Mouse (Mus musculus): ENCODE data around the gene Hsd17b13.
"Not testable (repeated sequence)": the region's sequence is repeated elsewhere in the genome, so short reads cannot be mapped to it uniquely, and the experiment has no call there.

Hsd17b13 gene

DNA sequence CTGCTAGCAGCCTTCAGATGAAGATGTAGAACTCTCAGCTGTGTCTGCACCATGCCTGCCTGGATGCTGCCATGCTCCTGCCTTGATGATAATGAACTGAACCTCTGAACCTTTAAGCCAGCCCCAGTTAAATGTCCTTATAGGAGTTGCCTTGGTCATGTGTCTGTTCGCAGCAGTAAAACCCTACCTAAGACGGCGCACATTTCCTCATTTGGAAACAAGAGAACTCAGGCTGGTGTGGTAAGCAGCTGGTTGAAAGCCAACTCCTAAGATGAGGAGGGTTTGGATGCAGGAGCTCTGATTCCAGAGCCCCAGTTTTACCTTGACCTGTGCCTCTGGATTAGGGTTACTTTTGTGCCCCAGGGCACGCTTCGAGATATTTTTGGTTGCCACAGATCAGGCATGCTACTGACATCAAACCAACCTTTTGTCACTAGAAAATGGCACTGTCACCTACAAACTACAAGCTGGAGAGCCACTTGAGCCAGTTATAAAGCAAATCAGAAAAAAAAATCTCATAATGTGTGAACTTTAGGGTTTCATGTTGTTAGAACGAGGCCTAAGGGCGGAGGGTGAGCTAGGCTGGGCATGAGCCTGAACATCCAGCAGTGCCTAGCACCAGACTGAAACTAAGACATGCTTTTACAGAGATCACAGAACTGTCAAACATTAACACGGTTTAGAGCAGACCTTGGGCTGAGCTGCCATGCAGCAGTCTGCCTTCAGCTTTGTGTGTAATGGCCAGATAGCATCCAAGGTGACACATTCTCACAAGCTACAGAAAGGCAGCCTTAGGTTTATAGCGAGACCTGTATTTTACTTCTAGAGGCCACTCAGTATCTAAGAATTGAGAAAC is 3.7 kb upstream of the Hsd17b13 start:
- no peak for DNase-seq (ENCODE audit: low spot score in 2 of 2)

GRCm38 (mm10) chr5:103977907-103978570 is 829 bp upstream of the Hsd17b13 start:
- DNase-seq (ENCODE audit: low spot score in 2 of 2): no peak

DNA sequence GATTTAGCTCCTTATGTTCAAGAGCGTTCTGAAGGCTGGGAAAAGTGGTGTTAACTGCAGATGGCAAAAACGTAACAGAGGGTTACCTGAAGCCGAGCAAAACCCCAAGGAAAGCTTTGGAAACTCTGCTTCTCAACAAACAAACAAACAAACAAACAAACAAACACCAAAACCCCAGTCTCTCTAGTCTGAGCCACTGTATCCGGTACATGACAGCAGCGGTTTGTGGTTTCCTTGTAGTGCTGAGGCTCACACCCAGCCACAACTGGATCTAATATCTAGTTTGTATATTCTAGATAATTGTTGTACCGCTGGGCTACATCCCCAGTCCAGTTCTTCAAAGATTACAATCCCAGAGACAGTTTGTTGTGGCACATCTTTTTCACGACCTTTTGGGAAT is 1.5 kb downstream of the Hsd17b13 start:
- DNase-seq (ENCODE audit: low spot score in 2 of 2): no peak

GRCm38 (mm10) chr5:103972801-103973200 is 4.4 kb downstream of the Hsd17b13 start:
- no peak for DNase-seq (ENCODE audit: low spot score in 2 of 2)

GRCm38 (mm10) chr5:103972379-103972778 is 4.8 kb downstream of the Hsd17b13 start:
- no peak for DNase-seq (ENCODE audit: low spot score in 2 of 2)

- no peak for DNase-seq (ENCODE audit: low spot score in 2 of 2)
Observed at GRCm38 (mm10) chr5:103971051-103971450, 6.2 kb downstream of the Hsd17b13 start.

- DNase-seq (ENCODE audit: low spot score in 2 of 2): no peak
Observed at GRCm38 (mm10) chr5:103962935-103963429, 14.2 kb downstream of the Hsd17b13 start.

DNA sequence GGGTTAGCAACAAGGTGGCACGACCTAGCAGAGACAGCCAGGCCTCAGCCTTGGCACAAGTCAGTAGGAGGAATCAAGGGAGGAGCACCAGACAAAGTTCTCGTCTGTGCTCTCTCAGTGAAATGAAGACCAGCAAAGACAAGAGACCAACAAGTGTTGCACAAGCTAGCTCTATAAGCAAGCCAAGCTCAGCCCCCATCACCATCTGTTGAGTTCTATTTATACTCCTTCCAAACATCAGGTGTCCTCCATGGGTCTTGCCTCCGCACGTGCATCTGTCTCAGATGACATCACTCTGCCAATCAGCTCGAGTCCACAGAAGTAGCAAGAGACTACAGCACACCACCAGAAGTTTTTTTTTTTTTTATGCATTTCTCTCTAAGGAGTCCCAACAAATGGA is 22.6 kb downstream of the Hsd17b13 start:
- no peak for DNase-seq (ENCODE audit: low spot score in 2 of 2)

- DNase-seq (ENCODE audit: low spot score in 2 of 2): no peak
Observed at GRCm38 (mm10) chr5:103953135-103954083, 23.8 kb downstream of the Hsd17b13 start.

DNA sequence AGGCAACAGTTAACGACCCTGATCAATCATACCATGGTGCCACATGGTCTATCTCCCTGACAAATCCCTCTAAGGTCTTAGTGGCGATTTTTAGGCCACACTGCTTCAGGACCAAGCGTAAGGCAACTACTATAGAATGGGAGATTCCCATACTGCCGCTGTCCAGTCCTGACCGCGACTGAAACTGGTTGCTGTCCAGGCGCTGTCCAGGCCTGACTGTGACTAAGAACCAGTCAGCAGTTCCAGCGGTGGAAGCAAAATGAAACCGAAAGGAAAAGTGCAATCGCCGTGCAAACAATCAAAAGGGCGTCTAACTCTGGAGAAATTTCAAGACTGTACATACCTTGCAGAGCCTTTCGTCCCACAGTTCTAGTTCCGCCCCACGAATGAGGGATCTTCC is 27.1 kb downstream of the Hsd17b13 start:
- not testable (repeated sequence) for DNase-seq (ENCODE audit: low spot score in 2 of 2)

DNA sequence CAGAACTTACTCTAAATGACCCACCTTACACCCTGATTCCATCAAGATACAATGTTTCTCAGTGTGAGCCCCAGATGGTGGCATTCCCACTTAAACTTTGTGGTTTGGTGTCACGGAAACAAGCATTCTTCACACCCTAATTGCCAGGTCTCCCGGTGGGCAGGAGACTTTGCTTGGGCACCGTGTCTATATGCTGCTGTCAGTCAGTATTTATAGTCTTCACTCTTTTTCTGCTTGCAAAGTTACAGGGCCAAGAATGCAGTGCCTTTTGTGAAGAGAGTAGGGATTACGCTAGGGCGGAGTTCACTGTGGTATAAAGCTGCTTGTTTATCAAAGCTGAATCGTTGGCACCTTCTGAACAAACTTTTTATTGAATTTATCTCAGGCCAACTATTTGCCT is 34.0 kb downstream of the Hsd17b13 start:
- DNase-seq (ENCODE audit: low spot score in 2 of 2): no peak

DNA sequence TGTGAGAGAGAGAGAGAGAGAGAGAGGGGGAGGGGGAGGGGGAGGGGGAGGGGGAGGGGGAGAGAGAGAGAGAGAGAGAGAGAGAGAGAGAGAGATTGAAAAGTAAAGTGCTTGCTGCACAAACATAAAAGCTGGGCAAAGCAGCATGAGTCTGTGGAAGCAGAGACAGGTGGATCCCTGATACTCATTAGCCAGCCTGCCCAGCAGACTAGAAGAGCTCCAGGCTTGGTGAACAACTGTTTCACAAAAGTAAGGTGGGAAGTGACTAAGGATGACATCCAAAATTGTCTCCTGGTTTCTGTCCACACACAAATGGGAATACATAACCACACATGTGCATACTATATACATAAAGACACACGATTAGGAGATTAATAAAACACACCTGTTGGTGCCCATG is 37.4 kb downstream of the Hsd17b13 start:
- no peak for DNase-seq (ENCODE audit: low spot score in 2 of 2)

DNA sequence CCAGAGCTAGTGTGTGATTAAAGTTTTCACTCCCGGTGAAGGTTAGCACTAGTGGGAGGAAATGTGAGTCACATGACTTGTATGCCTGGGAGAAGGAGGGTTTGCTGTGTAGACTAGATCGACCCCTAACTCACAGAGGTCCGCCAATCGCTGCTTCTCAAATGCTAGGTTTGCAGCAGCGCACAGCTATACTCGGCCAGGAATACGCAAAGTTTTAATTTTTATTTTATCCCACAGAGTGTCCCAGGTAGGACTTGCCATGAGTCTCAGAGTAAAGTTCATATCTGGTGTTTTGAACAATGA is 37.9 kb downstream of the Hsd17b13 start:
- no peak for DNase-seq (ENCODE audit: low spot score in 2 of 2)

DNA sequence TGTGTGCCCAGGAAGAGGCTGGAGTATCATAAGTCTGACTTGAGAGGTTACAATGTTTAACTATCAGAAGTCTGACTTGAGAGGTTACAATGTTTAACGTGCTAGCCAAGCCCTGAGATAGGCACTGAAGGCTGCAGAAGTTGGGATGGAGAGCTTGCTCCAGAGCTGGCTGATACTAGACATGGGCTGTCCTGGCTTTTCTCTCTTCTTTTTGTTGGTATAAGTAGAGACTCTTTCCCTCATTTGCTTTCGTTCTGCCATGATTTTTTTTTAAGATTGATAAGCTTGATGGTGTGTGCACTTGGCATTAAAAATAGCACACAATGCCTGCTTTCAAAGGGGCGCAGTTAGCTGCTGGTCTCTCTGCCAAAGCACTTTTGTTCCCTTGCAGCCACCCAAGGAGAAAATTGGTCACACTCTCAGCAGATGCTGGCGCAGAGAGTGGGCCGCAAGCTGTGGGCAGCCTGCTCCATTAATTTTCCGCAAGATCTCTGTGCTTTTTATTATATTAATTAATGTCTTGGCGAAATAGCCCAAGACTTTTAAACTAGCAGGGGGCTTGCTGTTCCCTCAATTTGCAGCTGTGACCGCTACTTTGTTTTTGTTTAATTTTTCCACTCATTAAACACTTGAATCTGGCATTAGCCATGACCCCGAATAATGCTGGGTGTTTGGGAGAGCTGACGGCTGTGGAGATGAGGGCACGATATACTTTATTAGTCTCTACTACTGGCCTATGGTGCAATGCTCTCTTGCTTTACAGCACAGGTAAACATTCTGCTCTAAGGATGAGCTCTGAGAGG is 38.5 kb downstream of the Hsd17b13 start:
- DNase-seq (ENCODE audit: low spot score in 2 of 2): no peak

- peak in 1 of 2 experiments; percentile 37 for DNase-seq (ENCODE audit: low spot score in 2 of 2)
Observed at GRCm38 (mm10) chr5:103936906-103937589, 40.2 kb downstream of the Hsd17b13 start.

DNA sequence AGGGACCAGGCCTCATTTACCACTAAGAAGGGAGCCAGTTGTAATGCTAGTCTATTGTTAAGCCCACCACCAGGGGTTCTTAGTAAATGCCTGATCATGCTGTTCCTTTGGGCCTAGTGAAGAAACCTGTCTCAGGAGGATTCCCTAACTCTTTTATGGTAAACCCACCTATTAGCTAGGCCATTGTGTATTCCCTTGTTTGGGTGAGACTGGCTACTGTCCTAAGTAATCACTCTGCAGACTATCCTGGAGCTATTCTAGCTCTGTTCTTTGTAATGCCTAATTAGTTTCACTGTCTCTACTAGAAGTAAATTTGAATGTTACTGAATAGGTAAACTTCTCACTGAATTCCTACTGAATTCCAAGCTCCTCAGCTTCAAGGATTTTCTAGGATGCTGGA is 45.3 kb downstream of the Hsd17b13 start:
- not testable (repeated sequence) for DNase-seq (ENCODE audit: low spot score in 2 of 2)

GRCm38 (mm10) chr5:103930511-103930910 is 46.7 kb downstream of the Hsd17b13 start:
- no peak for DNase-seq (ENCODE audit: low spot score in 2 of 2)

GRCm38 (mm10) chr5:103928196-103928550 is 49.0 kb downstream of the Hsd17b13 start:
- DNase-seq (ENCODE audit: low spot score in 2 of 2): no peak

DNA sequence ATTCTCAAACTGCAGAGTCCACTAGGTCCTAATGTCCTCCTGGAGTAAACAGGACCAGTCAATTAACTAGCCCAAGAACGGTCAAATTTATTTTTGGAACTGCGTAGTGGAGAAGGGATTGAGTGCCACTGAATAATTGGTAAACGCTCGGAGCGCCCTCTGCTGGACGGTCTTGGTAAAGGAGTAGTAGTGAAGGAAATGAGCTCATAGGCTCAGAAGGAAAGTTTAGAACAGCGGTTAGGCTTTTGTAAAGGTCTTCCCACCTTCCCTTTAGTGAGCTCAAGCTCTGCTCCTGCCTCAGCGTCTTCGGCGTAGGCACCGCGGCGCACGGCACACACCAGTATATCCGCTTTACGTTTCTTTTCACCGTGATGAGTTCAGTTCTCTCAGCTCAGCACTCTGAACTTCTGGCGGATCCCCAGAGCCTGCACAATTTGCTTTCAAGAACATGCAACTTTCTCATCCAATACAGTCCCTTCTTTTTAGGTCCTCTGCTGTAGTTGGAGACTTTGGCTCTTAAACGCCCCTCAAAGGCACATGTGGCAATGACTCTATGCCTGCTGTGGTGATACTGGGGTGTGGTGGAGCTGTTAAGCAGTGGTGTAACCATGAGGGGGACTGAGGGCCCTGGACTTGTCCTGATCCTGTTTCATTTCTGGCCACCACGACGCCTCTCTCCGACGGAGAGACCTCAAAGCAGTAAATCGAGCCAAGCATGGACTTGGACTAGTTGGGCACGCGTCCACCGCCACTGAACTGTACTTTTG is 49.6 kb downstream of the Hsd17b13 start:
- DNase-seq (ENCODE audit: low spot score in 2 of 2): peak; percentile 79 to 95

- peak in 1 of 2 experiments; percentile 24 for DNase-seq (ENCODE audit: low spot score in 2 of 2)
Observed at GRCm38 (mm10) chr5:103926398-103926797, 50.8 kb downstream of the Hsd17b13 start.

Measured in thymus, postnatal 10 days (tissue).